Mouse (Mus musculus): Measurements from ENCODE around the gene Ctnna3. TPM values are rescaled to one million over a fixed set of nuclear protein-coding genes. Genes with fewer than 3 reads are reported as not detected.

The Ctnna3 gene
- total RNA-seq, 2 experiments from 2014 or later, result 1.8 to 2.4 TPM

DNA sequence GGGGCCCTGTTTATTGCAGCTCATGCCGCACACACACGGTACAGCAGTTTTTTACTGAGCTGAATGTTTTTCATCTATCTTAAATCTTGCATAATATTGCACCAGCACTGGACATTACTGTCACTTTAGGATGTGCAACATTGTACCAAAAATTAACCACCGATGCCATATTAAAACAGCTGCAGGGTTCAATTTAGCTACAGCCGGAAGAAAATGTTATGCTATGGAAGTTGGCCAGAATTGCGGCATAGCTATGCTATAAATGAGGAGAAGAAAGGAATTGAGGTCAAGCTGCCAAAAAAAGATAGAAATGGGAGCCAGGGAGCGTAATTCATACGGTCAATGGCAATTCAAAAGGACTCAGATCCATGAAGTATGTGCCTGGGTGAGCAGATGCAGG, 611.3 kb downstream of the Ctnna3 start:
- DNase-seq (ENCODE audit: low spot score in 2 of 2), result no peak

DNA sequence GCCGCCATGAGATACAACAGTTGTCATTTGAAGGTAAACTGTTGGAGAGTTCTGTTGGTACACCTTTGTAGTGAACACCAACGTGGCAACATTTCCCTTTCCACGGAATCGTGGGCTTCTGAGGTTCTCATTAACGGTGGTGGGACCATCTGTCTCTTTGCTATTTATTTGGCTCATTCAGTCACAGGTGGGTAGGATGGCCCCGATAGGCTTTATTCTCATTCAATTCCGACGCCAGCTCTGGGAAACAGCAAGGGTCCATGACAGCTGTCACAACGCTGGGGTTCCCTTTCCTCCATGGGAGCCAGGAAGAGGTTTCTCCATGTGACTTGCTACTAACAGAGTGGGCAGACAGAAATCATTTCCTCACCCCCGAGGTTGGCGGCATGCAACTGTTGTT, 612.0 kb downstream of the Ctnna3 start:
- no peak for DNase-seq (ENCODE audit: low spot score in 2 of 2)

DNA sequence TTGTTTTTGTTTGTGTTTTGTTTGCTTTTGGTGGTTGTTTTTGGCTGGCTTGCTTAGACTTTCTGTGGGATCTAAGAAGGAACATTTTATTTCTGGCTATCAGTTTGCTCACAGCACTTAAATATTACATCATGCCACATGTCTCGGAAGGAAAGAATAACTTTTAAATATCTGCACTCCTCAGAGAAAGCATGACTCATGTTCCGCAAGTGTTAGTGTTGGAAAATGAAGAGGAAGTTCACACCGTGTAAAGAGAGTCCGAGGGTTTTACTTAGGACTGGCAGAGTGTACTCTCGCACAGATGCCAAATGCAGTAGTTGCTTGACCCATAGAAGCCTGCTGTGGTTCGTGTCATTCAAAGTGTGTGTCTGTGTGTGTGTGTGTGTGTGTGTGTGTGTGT, 619.3 kb downstream of the Ctnna3 start:
- peak in 1 of 2 experiments; percentile 7 for DNase-seq (ENCODE audit: low spot score in 2 of 2)

DNA sequence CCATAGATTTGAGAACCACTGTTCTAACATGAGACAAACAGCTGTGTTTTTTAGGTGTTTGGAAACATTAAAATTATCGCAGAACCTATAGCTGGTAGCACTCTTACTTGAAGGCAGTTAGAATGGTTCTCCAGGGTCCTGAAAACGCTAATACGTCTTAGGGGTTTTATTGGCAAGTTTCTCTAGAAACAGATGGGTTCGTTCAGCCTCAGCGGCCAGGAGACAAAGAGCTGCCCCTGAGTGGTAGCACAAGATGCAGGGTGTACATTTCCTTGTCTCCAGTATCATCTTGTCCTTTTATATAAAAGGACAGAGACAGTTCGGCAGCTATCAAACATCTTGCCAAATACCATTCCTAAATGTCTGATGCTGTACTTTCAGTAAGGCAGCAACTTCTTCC, 620.0 kb downstream of the Ctnna3 start:
- DNase-seq (ENCODE audit: low spot score in 2 of 2), result no peak

DNA sequence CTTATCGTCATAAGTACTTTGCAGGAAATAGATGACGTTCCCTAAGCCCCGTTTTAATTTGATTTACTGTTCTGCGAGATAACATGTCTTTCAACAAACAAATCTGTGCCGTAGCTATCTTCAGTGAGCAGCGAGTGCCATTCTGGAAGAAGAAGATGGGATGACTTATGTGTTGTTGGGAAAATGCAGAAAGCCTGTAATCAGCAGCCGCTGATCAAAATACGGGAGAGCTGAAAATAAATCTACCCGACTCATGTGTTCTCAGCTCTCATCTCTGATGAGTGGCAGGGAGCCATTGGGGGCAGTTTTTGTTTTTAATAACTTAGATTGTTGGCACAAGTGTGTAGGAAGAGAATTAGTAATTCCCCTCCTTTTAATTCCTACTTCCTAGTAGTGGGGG, 633.8 kb downstream of the Ctnna3 start:
- no peak for DNase-seq (ENCODE audit: low spot score in 2 of 2)

DNA sequence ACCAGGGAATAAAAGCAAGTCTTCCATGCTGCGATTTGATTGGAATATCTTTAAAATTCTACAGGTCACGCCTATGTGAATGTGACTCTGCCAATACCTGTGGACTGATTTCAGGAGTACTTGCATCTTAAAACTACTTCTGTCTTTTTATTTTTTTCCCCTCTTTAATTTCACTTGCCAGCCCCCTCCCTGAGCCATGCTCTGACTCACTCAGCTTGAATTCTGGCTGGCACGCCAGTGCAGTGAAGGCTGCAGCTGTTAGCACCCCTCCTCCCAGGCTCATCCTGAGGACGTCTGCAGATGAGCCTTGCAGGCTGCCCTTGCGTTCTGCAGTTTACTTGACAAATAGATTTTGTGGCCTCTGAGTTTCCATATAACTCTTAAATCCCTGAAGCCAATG, 646.0 kb downstream of the Ctnna3 start:
- peak; percentile 70 to 81 for DNase-seq (ENCODE audit: low spot score in 2 of 2)

DNA sequence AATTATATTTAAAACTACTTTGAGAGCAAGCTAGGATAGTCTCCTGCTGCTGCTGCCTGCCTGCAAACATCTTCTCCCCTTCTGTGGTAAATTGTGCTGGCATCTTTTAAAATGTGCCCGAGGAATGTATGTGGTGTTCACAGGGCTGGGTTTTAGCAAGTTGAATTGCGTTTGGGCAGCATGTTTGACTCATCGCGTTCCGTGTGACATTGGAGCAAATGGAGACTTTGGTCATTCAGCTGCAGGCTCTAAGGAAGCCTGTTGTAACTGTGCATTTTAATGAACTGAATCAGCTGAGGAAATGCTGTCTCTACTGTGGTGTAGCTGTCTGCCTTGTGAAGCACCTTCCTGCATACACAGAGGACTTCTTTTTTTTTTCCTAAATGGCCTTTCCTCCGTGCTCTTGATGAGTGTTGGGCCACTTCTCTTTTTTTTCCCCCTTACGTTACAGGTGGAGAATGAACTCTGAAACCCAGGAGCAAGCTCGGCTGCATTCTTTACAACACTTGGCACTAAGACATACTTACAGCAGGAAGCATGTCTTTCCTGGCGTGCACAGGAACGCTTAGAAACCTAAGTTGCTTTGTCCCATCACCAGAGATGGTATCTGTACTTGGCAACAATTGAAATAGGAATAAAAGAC, 646.6 kb downstream of the Ctnna3 start:
- DNase-seq (ENCODE audit: low spot score in 2 of 2), result no peak

DNA sequence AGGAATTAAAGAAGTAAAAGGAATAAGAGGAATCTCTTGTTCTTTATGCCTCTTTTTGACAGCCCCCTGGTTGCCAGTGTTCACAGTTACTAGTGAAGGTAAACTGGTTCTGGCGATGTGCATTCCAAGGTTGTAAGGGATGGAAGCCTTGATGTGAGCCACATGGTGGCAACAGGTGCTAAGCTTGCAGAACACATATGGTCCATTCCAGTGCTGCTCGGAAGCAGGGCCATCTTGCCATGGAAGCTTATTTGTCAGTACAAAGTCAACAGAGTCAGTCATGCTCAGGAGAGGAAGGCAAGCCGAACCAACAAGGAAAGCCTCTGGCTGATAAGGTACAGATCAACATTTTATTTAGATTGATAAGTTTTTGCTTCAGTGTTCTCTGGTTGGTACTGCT, 652.4 kb downstream of the Ctnna3 start:
- DNase-seq (ENCODE audit: low spot score in 2 of 2), result no peak

DNA sequence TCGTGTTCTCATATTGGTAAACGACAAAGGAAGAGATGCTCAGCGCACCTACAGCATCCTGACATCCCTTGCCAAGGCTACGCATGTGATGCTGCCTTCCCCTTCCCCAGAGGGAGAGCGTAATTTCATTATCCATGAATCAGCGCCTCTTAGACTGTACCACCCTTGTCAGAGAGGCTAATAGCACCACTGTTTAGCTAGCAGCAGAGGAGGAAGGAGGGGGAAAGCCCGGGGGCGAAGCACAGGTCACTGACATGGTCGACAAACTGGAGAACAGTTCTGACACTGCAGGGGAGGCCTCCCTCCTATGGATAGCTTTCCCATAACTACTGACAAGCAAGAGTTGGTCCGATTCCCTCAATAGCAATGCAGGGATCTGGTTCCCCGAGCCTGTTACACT, 653.9 kb downstream of the Ctnna3 start:
- DNase-seq (ENCODE audit: low spot score in 2 of 2), result no peak

DNA sequence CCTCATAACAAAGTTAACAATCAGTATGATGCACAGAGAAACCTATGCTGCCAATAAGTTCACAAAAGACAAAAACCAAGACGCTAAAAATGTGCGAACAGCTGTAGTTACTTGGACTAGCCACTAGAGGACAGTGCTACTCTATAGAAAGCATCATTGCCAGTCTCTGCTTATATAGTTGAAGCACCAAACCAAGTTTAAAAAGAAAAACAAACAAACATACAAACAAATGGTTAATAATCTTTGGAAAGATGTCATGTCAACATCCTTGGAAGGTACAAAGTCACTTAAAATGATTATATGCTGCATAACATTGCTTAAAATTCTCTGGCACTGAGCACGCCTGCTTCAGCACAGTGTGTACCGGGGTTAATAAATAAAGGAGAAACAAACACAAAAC, 654.6 kb downstream of the Ctnna3 start:
- DNase-seq (ENCODE audit: low spot score in 2 of 2), result no peak

DNA sequence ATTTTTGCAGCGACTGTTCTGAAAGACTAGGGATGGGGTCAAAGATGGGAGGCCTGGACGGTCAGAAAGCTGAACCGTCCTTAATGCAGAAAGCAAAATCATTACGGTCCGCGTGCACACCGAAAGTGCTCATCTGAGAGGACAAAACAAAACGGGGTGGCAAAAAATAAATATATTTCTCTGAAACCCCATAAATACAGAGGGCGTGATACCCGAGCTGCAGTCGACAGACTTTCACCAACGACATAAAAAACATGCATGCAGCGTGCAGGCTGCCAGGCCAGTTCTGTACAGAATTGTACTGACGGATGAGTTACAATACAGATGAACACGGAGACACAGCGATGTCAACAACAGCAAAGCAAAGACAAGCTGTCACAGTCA, 656.3 kb downstream of the Ctnna3 start:
- no peak for DNase-seq (ENCODE audit: low spot score in 2 of 2)

DNA sequence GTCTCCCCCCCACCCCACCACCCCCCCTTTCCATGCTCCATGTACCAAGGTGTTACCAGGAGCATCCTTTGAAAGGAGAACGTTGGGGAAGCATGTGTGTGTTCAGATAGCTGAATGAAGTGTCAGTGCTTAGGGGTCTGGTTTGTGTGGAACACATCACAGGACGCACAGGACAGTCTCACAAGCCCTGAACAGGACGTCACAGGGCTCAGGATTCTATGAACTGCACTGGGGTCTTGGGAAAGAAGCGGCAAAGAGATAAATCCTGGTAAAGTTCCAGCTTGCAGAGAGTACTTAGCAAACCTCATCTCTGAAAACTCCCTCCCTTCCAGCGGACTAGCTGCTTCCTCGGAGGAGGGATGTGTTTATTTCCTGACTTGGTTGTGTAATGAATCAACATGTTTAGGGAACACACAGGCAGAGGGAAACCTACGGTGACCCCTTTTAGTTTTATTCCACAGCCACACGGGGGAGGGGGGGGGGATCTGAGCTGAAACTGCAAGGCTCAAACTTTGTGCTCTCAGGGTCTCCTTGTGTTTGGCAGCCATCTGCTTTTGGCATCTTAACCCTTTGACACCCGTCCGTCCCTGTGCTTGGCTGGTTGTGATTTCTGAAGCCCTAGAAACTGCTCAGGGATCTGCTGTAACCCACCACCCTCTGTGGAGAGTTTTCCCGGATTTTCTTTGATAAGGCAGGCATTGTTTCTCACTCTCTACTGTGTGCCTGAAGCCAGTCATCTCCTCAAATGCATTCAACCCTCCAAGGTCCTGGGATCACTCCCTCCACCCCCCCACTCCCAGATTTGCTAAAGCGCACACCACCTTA, 656.9 kb downstream of the Ctnna3 start:
- no peak for DNase-seq (ENCODE audit: low spot score in 2 of 2)

DNA sequence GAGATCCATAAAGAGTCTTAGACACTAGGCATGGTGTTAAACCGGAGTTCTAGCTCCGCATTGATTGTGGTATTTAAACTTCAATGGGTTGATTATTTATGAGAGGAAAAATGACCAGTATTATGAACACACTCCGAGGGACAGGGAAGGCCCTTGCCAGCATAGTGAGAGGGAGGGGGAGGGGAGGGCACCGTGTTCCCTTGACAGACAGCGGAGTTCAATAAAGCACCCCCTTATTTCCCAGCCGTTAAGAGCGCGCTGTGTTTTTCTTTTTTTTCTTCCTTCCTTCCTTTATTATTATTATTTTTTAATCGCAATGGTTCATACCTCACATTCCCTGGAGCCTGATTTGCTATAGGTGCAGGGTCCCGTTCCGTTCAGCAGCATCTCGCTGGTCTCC, 657.6 kb downstream of the Ctnna3 start:
- no peak for DNase-seq (ENCODE audit: low spot score in 2 of 2)

DNA sequence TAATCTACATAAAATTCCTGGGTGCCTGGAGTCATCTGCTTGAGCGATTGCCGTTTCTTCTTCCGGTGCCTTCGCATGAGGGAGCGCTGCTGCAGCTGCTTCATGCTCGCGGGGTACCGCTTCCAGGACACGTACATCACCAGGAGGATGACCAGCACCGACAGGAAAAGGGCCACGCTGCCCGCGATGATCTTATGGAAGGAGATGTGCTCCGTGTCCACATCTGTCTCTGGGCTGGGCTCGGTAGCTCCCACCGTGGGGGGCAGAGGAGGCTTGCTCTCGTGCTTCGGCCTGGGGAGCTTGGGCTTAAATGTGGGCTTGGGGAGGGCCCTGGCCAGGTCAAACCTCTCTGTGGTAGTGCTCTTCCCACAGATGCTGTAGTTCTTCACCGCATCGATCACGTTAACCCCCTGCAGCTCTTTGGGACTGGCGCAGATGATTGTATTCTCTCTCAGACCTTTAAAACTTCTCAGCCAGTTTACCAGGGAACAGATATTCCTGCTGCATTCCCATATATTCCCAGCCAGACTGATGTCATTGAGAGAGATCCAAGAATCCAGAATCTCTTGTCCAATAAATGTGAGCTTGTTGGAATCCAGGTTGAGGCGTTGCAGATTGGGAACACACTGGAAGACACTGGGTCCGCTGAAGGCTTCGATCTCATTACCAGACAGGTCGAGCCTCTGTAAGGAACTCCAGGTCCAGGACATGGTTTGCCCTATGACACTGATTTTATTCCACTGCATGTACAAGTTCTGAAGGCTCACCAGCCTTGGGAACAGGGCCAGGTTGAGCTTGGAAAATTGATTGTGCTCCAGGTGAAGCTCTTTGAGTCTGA, 658.3 kb downstream of the Ctnna3 start:
- DNase-seq (ENCODE audit: low spot score in 2 of 2), result peak; percentile 20 to 39

DNA sequence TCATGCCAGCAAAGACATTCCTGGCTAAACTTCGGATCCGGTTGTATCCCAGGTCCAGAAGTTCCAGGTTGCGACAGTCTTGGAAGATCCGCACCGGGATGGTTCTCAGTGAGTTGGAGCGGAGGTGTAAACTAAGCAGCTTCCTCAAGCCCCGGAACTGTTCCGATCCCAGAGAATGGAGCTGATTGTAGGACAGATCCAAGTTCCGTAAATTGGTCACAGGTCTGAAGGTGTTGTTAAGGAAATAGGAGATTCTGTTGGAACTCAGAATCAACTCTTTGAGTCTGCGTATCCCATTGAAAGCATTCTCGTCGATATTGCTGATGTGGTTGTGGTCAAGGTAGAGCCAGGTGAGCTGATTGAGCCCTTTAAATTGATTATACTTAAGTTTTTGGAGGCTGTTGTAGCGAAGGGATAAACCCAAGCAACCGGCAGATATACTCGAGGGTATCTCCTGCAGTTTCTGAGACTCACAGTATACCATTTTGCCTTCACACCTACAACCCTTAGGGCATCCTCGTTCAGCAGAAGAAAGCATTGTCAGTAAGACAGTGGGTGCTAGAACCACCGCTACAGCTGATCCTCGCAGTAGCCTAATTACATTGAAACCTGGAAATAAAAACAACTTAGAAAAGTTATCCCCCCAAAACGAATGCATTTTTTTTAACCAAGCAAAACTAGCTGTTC, 659.0 kb downstream of the Ctnna3 start:
- DNase-seq (ENCODE audit: low spot score in 2 of 2), result peak in 1 of 2 experiments; percentile 28

DNA sequence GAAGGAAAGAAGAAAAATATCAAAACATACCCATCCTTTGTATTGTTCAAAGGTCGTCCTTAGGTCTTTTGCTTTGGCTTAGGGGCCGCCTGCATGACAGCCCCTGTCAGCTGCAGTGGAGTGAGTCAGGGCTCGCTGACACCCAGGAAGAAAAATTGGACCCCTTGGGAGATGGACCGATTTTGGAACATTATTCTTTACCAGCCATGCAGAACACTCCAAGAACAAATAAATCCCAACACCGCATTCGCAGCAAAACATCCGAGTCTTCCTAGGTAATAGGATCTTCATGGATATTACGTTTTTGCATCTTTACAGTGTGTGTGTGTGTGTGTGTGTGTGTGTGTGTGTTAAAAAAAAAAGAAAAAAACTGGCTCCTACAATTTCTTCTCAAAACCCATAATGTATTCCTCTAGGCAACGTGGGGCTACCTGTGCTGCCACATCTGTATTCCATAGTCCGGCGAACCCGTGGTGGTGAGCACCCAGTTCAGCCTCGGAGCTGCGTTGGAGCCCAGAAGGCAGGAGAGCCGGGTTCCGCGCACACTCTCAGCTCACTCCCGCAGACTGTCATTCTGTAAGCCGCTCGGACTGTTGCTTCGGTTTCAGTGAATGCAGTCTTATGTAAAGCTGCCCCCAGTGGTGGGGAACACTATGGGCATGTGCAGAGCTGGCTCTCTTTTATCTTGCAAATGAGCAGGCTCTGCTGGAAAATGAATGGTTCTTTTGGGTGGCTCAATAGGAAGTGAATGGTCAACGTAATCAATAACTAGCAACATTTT, 660.0 kb downstream of the Ctnna3 start, which contains the start of gene Lrrtm3:
Lrrtm3 (minus strand) TSS at position 598 of the 781 bp plus-strand sequence.
- peak; percentile 78 to 88 for DNase-seq (ENCODE audit: low spot score in 2 of 2)

DNA sequence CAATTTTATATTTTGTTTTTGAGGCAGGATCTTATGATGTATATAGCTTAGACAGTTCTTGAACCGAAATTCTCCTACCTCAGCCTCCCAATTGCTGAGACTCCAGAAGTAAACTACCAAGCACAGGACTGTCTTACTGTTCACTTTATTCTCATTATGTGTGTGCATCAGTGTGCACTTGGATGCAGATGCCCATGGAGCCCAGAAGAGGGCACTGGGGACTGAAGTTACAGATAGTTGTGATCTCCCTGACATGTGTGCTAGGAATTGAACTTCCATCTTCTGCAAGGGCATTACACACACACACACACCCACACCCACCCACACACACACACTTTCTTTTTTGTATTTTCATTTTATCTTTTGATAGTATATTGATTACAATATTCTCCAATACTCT, 666.6 kb downstream of the Ctnna3 start:
- no peak for DNase-seq (ENCODE audit: low spot score in 2 of 2)

DNA sequence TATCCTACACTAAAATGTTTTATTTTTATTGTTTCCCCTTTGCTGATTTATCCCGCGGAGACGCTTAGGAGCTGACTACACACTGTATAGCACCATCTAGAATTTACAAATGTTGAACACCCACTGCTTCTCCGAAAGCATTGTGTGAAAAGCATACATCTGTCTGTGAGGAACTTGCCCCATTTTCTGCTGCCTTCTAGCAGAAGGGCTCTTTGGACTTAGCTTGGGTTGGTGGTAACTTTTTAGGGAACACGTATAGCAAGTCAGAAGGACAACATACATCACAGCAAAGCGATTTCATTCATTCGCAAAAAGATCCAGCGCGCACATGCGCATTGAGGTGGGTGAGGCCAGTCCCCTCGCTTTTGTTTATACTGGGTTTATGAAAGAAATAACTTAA, 685.3 kb downstream of the Ctnna3 start:
- DNase-seq (ENCODE audit: low spot score in 2 of 2), result peak in 1 of 2 experiments; percentile 30

DNA sequence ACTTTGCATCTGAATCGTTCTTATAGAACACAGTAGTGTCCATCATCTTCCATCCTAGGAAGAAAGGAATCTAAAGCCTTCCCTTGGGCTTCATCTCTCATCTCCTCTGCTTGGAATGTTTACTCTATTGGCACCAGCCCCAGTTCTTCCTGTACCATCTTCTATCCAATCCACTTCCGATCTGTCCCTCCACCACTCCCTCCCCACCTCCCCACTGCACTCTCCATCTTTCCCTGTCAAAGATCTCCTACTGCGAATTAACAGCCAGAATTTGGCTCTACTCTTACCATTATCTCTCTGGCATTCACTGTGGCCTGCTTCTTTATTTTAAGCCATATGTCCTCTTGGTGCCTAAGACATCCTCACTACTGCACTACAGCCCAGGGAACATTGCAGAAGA, 688.9 kb downstream of the Ctnna3 start:
- no peak for DNase-seq (ENCODE audit: low spot score in 2 of 2)

DNA sequence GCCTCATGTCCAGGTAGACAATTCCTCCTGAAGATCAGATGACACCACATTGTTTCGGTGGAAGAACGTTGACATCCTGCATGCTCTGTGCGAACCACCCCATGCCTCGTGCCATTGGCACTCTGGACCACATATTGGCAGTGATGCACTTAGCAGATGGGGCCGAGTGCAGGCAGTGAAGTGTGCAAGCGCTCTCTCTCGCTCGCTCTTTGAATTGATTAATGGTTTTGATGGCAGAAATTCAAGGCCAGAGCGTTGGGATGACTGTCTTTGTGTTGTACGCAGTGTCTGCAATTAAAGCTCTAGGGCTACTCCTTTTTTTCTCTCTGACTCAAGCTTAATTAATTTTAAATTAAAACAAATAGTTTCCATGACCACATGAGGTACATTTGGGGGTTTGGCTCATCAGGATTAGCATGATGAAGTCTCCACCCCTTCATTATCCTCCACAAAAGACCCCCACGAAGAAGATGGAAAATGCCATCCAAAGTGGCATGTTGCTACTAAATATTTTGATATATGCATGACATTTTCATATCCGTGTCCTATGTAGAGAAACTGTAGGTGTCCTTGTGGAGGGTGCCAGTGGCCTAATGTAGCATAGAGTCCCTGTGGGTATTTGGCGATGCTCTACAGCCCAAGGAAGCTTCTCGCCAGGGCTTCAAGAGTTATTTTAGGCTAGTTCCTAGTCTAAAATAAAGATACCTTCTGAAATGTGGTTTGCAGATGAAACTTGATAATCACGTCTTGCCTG, 700.7 kb downstream of the Ctnna3 start:
- no peak for DNase-seq (ENCODE audit: low spot score in 2 of 2)

All from left cerebral cortex, adult 18-20 months (tissue).